Mouse (Mus musculus) heart, postnatal 0 days (tissue): Measurements from ENCODE around the gene Lhfp. TPM values are rescaled to one million over a fixed set of nuclear protein-coding genes. Genes with fewer than 3 reads are reported as not detected.
"Not testable (repeated sequence)": the region's sequence is repeated elsewhere in the genome, so short reads cannot be mapped to it uniquely, and the experiment has no call there.

Experiments used
- ATAC-seq: fragments of 200-750 bp; cut with Nextera tagmentation; 2 replicates; pipeline ENCODE4 v1.8.0; 2017; ENCODE audit warnings: low read depth, moderate number of reproducible peaks, moderate library complexity; ENCODE audit not compliant: insufficient read depth
- DNase-seq: peaks from one replicate; pipeline ENCODE4 v3.0.0-alpha.2; 2016; ENCODE audit warnings: low spot score
- H3K27ac ChIP-seq: fragments of 300-500 bp; sonication (generic); 2 replicates; pipeline ENCODE4 v1.5.1; 2014; ENCODE audit warnings: low read depth, mild to moderate bottlenecking
- H3K27me3 ChIP-seq: fragments of 300-500 bp; sonication (generic); 2 replicates; pipeline ENCODE4 v1.6.1; 2014; ENCODE audit warnings: low read length, mixed read lengths; ENCODE audit not compliant: control insufficient read depth, insufficient read depth
- H3K36me3 ChIP-seq: fragments of 300-500 bp; sonication (generic); replicated peaks from 2 replicates; pipeline ENCODE4 v1.6.1; 2014; ENCODE audit warnings: low read length, mixed read lengths; ENCODE audit not compliant: control insufficient read depth, insufficient read depth
- H3K4me1 ChIP-seq: fragments of 300-500 bp; sonication (generic); 2 replicates; pipeline ENCODE4 v1.6.1; 2014; ENCODE audit warnings: antibody characterized with exemption; ENCODE audit not compliant: control insufficient read depth, insufficient read depth
- H3K4me2 ChIP-seq: fragments of 300-500 bp; sonication (generic); 2 replicates; pipeline ENCODE4 v1.6.1; 2014; ENCODE audit warnings: low read depth, mild to moderate bottlenecking, low read length, moderate library complexity
- H3K4me3 ChIP-seq: fragments of 300-500 bp; sonication (generic); 2 replicates; pipeline ENCODE4 v1.5.1; 2014; ENCODE audit warnings: low read depth, low read length
- H3K9ac ChIP-seq: fragments of 300-500 bp; sonication (generic); replicated peaks from 2 replicates; pipeline ENCODE4 v1.6.1; 2014; ENCODE audit warnings: low read depth, low read length, mixed read lengths
- H3K9me3 ChIP-seq: fragments of 300-500 bp; sonication (generic); replicated peaks from 2 replicates; pipeline ENCODE4 v1.6.1; 2016; ENCODE audit warnings: low read length; ENCODE audit not compliant: control insufficient read depth
- CTCF ChIP-seq: IDR thresholded peaks from 2 replicates; pipeline ENCODE4 v1.5.1; 2016; ENCODE audit warnings: antibody characterized with exemption, control low read depth, low read depth
- EP300 ChIP-seq: IDR thresholded peaks from 2 replicates; pipeline ENCODE4 v1.6.1; 2016; ENCODE audit warnings: antibody characterized with exemption, low read depth
- whole genome bisulfite sequencing: fragments of 180-500 bp; shearing (Covaris S2); extraction: QIAGEN DNeasy Blood & Tissue Kit; methylation state at CpG from one replicate; pipeline ENCODE4 v1.1.7; 2014; 5-methylcytosine and 5-hydroxymethylcytosine counted together
- polyA plus RNA-seq: library from polyadenylated mRNA; unstranded; fragments of >200 nt; fragmentation: Nextera tagmentation; extraction: Ambion mirVana; gene quantifications from 2 replicates; pipeline ENCODE4 v1.2.1, GENCODE M21; 2015
- total RNA-seq: library from RNA; depleted of rRNA; stranded (reverse); fragments of >200 nt; gene quantifications from 2 replicates; pipeline ENCODE4 v1.2.3, GENCODE M21; 2014; ENCODE audit warnings: low replicate concordance

The Lhfp gene
- total and polyA plus RNA-seq, 2 experiments from 2014 or later: 78.0 to 87.2 TPM

DNA sequence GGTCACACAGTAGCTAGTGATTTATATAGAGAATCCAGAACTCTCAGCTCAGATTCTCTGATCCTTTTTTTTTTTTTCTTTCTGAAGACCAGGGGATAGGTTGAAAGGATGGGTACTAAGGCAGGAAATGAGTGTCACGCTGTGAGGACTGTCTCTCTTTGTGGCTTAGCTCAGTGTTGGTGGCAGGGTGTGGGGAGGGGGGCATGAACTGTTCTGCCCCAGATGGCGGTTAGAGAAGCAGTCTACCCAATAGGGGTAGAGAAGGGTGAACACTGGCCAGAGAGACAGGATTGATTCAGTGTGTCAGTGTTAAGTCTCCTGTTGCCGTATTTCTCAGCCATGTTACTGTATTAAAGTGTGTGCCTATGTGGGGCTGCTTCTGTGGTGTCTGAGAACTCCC lies 189.2 kb downstream of the Lhfp start:
- Histone ChIP-seq H3K9me3 (no peaks in the 10 kb centered on the region), H3K4me1 (peaks cover 18% of the 10 kb centered on the region), H3K4me2 (no peak overlapping the region), H3K9ac (no peak overlapping the region), H3K4me3 (no peak overlapping the region), H3K27me3 (no peaks in the 10 kb centered on the region), H3K36me3 (no peaks in the 10 kb centered on the region), H3K27ac (no peak overlapping the region)
- 77% methylated on average over 3 of the region's 3 CpGs for WGBS
- TF ChIP-seq EP300 (no peak), CTCF (no peak)
- no peak for ATAC-seq
- no peak for DNase-seq

DNA sequence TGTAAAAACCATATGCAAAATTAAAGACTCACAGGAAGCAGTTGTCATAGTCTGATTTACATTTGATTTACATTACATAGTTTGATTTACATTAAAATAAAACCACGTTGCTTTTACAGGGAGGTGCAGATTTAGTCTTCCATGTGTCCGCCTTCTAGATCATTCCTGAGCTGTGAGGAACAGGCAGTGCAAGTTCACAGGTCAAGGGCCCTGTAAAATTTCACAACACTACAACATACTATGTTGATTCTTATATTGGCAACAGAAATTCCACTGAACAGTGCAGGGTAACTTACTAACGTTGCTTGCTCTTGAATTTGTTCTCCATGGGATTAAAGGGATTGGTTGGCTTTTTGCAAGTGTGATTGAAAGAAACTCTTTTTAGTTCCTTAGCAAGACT lies 189.8 kb downstream of the Lhfp start:
- Histone ChIP-seq H3K27ac (no peak overlapping the region), H3K4me1 (peaks cover 13% of the 10 kb centered on the region), H3K4me3 (no peak overlapping the region), H3K9me3 (no peaks in the 10 kb centered on the region), H3K4me2 (no peak overlapping the region), H3K36me3 (no peaks in the 10 kb centered on the region), H3K9ac (no peak overlapping the region), H3K27me3 (no peaks in the 10 kb centered on the region)
- TF ChIP-seq EP300 (no peak), CTCF (no peak)
- no peak for DNase-seq
- ATAC-seq: no peak
- 71% methylated on average over 3 of the region's 3 CpGs for WGBS

DNA sequence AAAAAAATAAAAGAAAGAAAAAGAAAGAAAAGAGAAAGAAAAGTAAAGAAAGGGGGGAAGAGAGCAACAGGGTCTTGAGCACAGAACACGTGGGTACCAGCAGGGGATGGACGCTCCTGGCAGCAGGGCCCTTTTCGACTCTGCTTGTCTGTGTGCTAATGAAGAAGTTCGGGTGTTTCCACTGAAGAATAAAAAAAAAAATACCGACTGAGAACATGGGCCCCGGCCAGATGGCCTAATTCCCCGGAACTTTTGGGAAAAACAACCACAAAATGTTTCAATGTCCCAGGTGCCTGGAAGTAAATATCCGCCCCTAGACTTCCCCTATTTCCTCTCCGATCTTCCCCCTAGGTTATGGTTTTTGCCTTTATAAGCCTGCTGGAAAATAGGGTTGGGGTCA lies 191.1 kb downstream of the Lhfp start:
- WGBS: 85% methylated on average over 9 of the region's 9 CpGs
- H3K27ac ChIP-seq, H3K27me3 ChIP-seq, H3K9ac ChIP-seq, H3K4me3 ChIP-seq, ATAC-seq, H3K36me3 ChIP-seq, H3K4me1 ChIP-seq, H3K9me3 ChIP-seq, DNase-seq, H3K4me2 ChIP-seq: not testable (repeated sequence)

DNA sequence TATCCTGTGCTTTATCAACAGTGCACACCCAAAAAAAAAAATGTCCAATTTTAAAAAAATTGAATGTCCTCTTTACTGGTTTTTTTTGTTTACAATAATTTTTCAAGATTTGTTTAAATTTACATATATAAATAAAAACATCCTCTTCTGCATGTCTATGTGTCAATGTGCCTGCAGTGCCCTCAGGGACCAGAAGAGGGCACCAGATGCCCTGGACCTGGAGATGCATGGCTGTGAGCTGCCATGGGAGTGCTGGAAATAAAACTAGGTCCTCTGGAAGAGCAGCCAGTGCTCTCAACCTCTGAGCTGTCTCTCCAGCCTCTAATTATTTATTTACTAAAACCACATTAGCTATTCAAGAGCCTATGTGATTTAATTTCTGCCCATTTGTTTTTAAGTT lies 193.4 kb downstream of the Lhfp start:
- TF ChIP-seq EP300 (no peak), CTCF (peak; percentile 33; the same call in 1 of the 2 replicates)
- no peak for DNase-seq
- no peaks in the 10 kb centered on the region for H3K27me3 ChIP-seq
- no peak overlapping the region for H3K4me2 ChIP-seq
- H3K36me3 ChIP-seq: no peaks in the 10 kb centered on the region
- H3K9me3 ChIP-seq: no peaks in the 10 kb centered on the region
- 0 out of 2 replicates have a peak, but pooled peaks cover 4% of the 10 kb centered on the region for H3K4me1 ChIP-seq
- no peak overlapping the region for H3K9ac ChIP-seq
- ATAC-seq: no peak
- no peak overlapping the region for H3K27ac ChIP-seq
- no peak overlapping the region for H3K4me3 ChIP-seq

DNA sequence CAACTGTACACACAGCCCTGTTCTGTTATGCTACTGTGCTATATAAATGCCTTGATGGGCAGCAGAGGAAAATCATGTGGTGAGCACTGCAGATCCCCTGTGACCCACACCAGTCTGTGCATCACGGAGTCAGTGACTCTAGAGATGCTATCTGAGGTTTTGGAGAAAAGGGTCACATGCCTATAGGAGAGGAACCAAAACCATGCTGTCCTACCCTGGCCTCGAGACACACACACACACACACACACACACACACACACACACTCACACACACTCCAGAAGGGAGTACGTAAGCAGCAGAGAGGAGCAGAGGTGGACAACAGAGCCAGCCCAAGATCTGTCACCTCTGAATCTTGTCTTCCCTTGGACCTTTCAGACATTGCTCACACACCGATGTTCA lies 195.1 kb downstream of the Lhfp start:
- H3K27ac ChIP-seq: no peak overlapping the region
- H3K4me1 ChIP-seq: 0 out of 2 replicates have a peak, but pooled peaks cover 4% of the 10 kb centered on the region
- no peak for DNase-seq
- TF ChIP-seq CTCF: no peak
- no peaks in the 10 kb centered on the region for H3K9me3 ChIP-seq
- ATAC-seq: no peak
- no peak overlapping the region for H3K9ac ChIP-seq
- WGBS: 88% methylated on average over 4 of the region's 4 CpGs
- no peaks in the 10 kb centered on the region for H3K27me3 ChIP-seq
- H3K4me2 ChIP-seq: no peak overlapping the region
- no peak overlapping the region for H3K4me3 ChIP-seq
- no peaks in the 10 kb centered on the region for H3K36me3 ChIP-seq

DNA sequence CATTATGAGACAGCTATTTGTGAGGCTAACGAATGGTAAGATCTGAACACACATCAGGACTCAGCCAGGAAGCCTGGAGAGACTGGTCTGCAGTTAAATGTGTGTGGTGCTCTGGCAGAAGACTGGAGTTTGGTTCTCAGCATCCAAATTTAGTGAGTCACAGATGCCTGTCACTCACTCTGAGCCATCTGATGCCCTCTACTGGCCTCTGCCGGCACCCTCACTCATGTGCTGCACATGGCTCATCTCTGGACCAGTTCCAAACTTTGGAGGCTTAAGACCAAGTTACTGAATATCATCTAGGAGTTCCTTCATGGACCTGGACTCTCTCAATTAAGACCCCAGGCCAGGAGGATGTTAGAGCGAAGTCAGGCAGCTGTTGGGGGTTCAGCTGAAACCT lies 198.8 kb downstream of the Lhfp start:
- H3K9me3 ChIP-seq: no peaks in the 10 kb centered on the region
- no peak overlapping the region for H3K4me3 ChIP-seq
- 0 out of 2 replicates have a peak, but pooled peaks cover 3% of the 10 kb centered on the region for H3K4me1 ChIP-seq
- H3K4me2 ChIP-seq: no peak overlapping the region
- no peak overlapping the region for H3K9ac ChIP-seq
- 90% methylated on average over 3 of the region's 3 CpGs for WGBS
- no peaks in the 10 kb centered on the region for H3K27me3 ChIP-seq
- no peaks in the 10 kb centered on the region for H3K36me3 ChIP-seq
- DNase-seq (no peak), ATAC-seq (no peak)
- TF ChIP-seq CTCF (no peak), EP300 (no peak)
- no peak overlapping the region for H3K27ac ChIP-seq
